Mouse (Mus musculus) liver, adult 2 months (tissue): ENCODE data around the gene Acp6. TPM values are rescaled to one million over a fixed set of nuclear protein-coding genes. Genes with fewer than 3 reads are reported as not detected.
A peak's percentile ranks its signal among the peaks of the same experiment; 100 is the strongest.

ENCODE experiments used
- DNase-seq: peaks from one replicate; pipeline ENCODE4 v3.0.0-alpha.2; 2011; ENCODE audit warnings: low read depth, low spot score; ENCODE audit errors: extremely low read depth
- H3K27ac ChIP-seq: fragments of 200-500 bp; replicated peaks from 2 replicates; pipeline ENCODE4 v1.5.1; 2012; ENCODE audit warnings: low read depth, mild to moderate bottlenecking, control low read depth, inconsistent platforms, low read length; ENCODE audit not compliant: insufficient read depth
- H3K27me3 ChIP-seq: fragments of 200-500 bp; 2 replicates; pipeline ENCODE4 v1.6.1; 2012; ENCODE audit warnings: mild to moderate bottlenecking, moderate library complexity, low read length, inconsistent platforms; ENCODE audit not compliant: control insufficient read depth, insufficient read depth
- H3K36me3 ChIP-seq: fragments of 200-500 bp; 2 replicates; pipeline ENCODE4 v1.6.1; 2012; ENCODE audit warnings: low read length, inconsistent platforms; ENCODE audit not compliant: control insufficient read depth, insufficient read depth
- H3K4me1 ChIP-seq: fragments of 200-500 bp; 2 replicates; pipeline ENCODE4 v1.6.1; 2011; ENCODE audit warnings: low read length; ENCODE audit not compliant: control insufficient read depth, insufficient read depth
- H3K4me3 ChIP-seq: fragments of 200-500 bp; 2 replicates; pipeline ENCODE4 v1.5.1; 2011; ENCODE audit warnings: low read depth, mild to moderate bottlenecking, control low read depth, low read length, moderate library complexity; ENCODE audit not compliant: insufficient read depth
- H3K79me2 ChIP-seq: fragments of 200-500 bp; 2 replicates; pipeline ENCODE4 v1.6.1; 2012; ENCODE audit warnings: inconsistent platforms, mild to moderate bottlenecking, low read length, moderate library complexity; ENCODE audit not compliant: control insufficient read depth, insufficient read depth
- H3K9ac ChIP-seq: fragments of 200-500 bp; 2 replicates; pipeline ENCODE4 v1.6.1; 2012; ENCODE audit warnings: low read depth, mild to moderate bottlenecking, control low read depth, inconsistent platforms, low read length
- CTCF ChIP-seq: fragments of 200-500 bp; IDR thresholded peaks from 2 replicates; pipeline ENCODE4 v1.5.1; 2011; ENCODE audit warnings: low read depth, low read length, control low read depth
- POLR2A ChIP-seq: fragments of 200-500 bp; IDR thresholded peaks from 2 replicates; pipeline ENCODE4 v1.6.1; 2011; ENCODE audit warnings: low read length, control low read depth; ENCODE audit not compliant: insufficient read depth; ENCODE audit errors: extremely low read depth
- WGBS: fragments of 180-500 bp; shearing (Covaris S2); methylation state at CpG from one replicate; pipeline ENCODE4 v1.1.7; 2018; 5-methylcytosine and 5-hydroxymethylcytosine counted together
- polyA plus RNA-seq: library from polyadenylated mRNA; depleted of rRNA; stranded (reverse); fragments of >200 nt; gene quantifications from 2 replicates; pipeline ENCODE4 v1.2.3, GENCODE M21; 2012
- total RNA-seq: library from RNA; depleted of rRNA; stranded (reverse); fragments of >200 nt; gene quantifications from 2 replicates; pipeline ENCODE4 v1.2.3, GENCODE M21; 2014

Acp6 gene
- total and polyA plus RNA-seq, 2 experiments: 31.9 to 37.5 TPM

DNA sequence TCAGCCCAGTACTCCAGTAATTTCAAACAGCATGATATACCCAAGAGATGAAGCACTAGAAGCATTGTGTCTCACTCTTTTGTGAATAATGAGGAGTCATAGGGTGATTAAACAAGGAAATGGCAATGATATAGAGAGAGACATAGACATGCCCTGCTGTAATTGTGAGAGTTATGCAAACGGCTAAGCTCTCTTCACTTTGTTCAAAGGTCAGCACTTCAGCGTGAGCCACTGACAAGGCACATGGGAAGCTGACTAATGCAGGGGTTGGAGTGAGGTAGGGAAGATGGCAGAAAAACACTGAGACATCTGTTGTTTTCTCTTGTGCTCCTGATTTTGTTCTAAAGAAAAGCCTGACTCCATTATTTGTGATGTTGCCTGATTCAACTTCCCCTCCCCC lies 7.5 kb upstream of the Acp6 start:
- no peaks in the 10 kb centered on the region for H3K79me2 ChIP-seq
- H3K9ac ChIP-seq: no peak overlapping the region
- no peaks in the 10 kb centered on the region for H3K36me3 ChIP-seq
- H3K4me1 ChIP-seq: no peaks in the 10 kb centered on the region
- WGBS: 5% methylated on average over 2 of the region's 2 CpGs
- no peak overlapping the region for H3K27ac ChIP-seq
- TF ChIP-seq CTCF: no peak
- TF ChIP-seq POLR2A: no peak
- H3K4me3 ChIP-seq: no peak overlapping the region
- no peaks in the 10 kb centered on the region for H3K27me3 ChIP-seq
- peak; percentile 58 for DNase-seq

DNA sequence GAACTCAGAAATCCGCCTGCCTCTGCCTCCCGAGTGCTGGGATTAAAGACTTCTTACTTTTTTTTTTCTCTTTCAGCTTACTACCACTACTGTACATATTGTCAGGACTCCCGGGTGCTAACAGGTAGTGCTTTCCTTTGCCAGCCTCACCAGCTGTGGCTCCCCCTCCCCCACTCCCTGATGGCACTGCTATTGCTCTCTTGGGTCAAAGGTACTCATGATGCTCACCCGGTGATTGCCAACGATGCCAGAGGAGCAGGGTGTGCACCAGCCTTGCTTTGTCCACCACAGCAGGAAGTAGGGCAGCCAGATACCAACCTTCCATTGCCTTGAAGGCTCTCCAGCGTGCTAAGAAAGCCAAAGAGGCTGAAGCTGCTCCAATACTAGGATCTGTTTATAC lies 2.1 kb upstream of the Acp6 start:
- peak; percentile 79 for DNase-seq
- 70% methylated on average over 6 of the region's 6 CpGs for WGBS
- peaks cover 5% of the 10 kb centered on the region; the same call in 1 of the 2 replicates for H3K4me1 ChIP-seq
- H3K36me3 ChIP-seq: no peaks in the 10 kb centered on the region
- TF ChIP-seq POLR2A (no peak), CTCF (no peak)
- H3K9ac ChIP-seq: no peak overlapping the region
- H3K27me3 ChIP-seq: no peaks in the 10 kb centered on the region
- H3K79me2 ChIP-seq: no peaks in the 10 kb centered on the region; the same call in 1 of the 2 replicates
- H3K27ac ChIP-seq: no peak overlapping the region
- no peak overlapping the region for H3K4me3 ChIP-seq

DNA sequence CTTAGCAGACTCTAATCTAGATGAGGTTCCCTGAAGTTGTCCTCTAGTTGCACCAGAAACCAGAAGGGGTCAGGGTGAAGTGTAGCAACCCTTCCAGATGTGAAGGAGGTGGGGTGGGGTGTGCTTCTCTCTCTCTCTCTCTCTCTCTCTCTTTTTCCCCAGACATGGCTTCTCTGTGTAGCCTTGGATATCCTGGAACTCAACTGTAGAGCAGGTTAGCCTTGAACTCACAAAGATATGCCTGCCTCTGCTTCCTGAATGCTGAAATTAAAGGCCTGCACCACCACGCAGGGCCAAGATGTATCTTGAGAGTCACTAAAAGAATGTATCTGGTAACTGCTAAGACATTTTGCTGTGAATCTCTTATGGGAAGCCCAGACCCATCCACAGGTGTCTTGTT lies 1.3 kb upstream of the Acp6 start:
- no peak for DNase-seq
- Histone ChIP-seq H3K9ac (no peak overlapping the region), H3K27me3 (no peaks in the 10 kb centered on the region), H3K79me2 (peaks cover 4% of the 10 kb centered on the region; the same call in 1 of the 2 replicates), H3K4me1 (peaks cover 5% of the 10 kb centered on the region; the same call in 1 of the 2 replicates), H3K36me3 (no peaks in the 10 kb centered on the region), H3K4me3 (no peak overlapping the region), H3K27ac (no peak overlapping the region)
- WGBS: 90% methylated on average over 1 of the region's 1 CpGs
- TF ChIP-seq POLR2A (no peak), CTCF (no peak)

DNA sequence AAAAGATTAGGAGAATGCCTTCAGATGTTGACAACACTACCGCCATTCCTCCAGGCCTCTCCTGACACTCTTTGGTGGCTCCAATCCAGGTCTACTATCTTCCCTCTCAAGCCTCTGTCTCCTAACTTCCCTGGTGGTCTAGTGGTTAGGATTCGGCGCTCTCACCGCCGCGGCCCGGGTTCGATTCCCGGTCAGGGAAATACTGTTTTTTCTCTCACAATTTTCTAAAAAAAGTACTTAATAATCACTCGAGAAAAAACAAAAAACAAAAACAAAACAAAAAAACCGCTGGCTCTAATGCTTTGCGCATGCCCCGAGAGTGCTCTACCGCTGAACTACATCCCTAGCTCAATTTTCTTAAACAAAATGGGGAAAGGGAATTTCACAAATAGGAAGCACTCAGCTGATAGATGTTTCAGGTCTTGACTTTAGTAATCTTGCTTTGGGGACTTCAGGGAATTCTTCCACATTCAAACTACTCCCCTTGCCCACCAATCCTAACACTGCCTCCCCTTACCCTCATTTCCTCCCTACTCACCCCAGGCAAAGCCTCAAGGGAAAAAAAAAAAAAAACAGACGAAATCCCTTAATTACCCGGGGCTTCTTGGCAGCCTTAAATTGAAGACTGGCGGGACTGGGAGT lies 498 bp upstream of the Acp6 start:
- WGBS: 2% methylated on average over 17 of the region's 17 CpGs
- no peak for TF ChIP-seq POLR2A
- peaks cover 4% of the 10 kb centered on the region; the same call in 1 of the 2 replicates for H3K79me2 ChIP-seq
- H3K36me3 ChIP-seq: no peaks in the 10 kb centered on the region
- 0 out of 2 replicates have a peak overlapping the region, but pooled peaks have one; percentile 14 for H3K27ac ChIP-seq
- peaks cover 5% of the 10 kb centered on the region; the same call in 1 of the 2 replicates for H3K4me1 ChIP-seq
- H3K27me3 ChIP-seq: no peaks in the 10 kb centered on the region
- peak overlapping the region; percentile 53 for H3K4me3 ChIP-seq
- peak overlapping the region; percentile 58 for H3K9ac ChIP-seq
- peak; percentile 59 for DNase-seq

DNA sequence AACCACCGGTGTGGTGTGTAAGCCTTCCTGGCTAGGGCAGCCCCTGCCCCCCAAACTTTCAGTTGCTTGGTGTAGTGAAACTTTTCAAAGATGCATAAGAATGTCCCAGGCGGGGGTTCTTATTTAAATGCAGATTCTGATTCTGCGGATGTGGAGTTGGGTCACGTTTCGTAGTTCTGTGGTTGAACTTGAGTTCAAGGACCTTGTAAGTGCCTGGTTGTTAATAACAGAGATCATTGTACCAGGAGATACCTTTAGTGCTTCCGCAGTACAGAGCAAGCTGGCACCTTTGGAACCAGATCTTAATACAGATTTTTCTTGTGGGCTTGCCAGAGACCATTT lies 903 bp downstream of the Acp6 start:
- Histone ChIP-seq H3K27me3 (no peaks in the 10 kb centered on the region), H3K79me2 (peaks cover 6% of the 10 kb centered on the region; the same call in 1 of the 2 replicates), H3K4me1 (peaks cover 5% of the 10 kb centered on the region; the same call in 1 of the 2 replicates), H3K9ac (peak overlapping the region; percentile 87), H3K27ac (peak overlapping the region; percentile 81), H3K36me3 (no peaks in the 10 kb centered on the region), H3K4me3 (peak overlapping the region; percentile 92)
- DNase-seq: peak; percentile 74
- WGBS: under 1% methylated on average over 6 of the region's 6 CpGs
- TF ChIP-seq CTCF: no peak
- TF ChIP-seq POLR2A: no peak

DNA sequence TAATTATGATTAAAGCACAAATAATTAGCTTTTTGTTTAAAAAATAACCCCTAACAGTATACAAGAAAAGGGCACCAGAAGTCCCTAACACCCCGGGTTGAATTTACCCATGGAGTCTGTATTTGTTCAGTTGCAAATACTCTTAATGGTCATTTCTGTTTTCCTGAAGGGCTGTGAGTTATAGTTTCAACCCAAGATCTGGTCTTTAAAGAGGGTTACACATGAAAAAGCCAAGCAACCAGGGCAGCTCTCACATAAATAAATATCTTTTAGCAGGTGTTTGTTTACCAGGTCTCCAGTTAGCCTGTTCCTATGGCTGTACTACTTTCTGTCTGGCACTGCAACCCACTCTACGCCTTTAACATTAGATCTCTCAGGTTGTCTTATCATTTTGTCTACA lies 1.4 kb downstream of the Acp6 start:
- Histone ChIP-seq H3K4me1 (peaks cover 5% of the 10 kb centered on the region; the same call in 1 of the 2 replicates), H3K79me2 (peaks cover 6% of the 10 kb centered on the region; the same call in 1 of the 2 replicates), H3K27me3 (no peaks in the 10 kb centered on the region), H3K4me3 (peak overlapping the region; percentile 92; the same call in 1 of the 2 replicates), H3K36me3 (no peaks in the 10 kb centered on the region), H3K9ac (no peak overlapping the region), H3K27ac (no peak overlapping the region)
- DNase-seq: no peak
- whole genome bisulfite sequencing: 58% methylated on average over 2 of the region's 2 CpGs
- TF ChIP-seq POLR2A: no peak
- no peak for TF ChIP-seq CTCF
